Mouse (Mus musculus): ENCODE results near the gene Mob3b. TPM values are rescaled to one million over a fixed set of nuclear protein-coding genes. Genes with fewer than 3 reads are reported as not detected.

Gene Mob3b
- polyA plus RNA-seq (2021) = 9.8 TPM

DNA sequence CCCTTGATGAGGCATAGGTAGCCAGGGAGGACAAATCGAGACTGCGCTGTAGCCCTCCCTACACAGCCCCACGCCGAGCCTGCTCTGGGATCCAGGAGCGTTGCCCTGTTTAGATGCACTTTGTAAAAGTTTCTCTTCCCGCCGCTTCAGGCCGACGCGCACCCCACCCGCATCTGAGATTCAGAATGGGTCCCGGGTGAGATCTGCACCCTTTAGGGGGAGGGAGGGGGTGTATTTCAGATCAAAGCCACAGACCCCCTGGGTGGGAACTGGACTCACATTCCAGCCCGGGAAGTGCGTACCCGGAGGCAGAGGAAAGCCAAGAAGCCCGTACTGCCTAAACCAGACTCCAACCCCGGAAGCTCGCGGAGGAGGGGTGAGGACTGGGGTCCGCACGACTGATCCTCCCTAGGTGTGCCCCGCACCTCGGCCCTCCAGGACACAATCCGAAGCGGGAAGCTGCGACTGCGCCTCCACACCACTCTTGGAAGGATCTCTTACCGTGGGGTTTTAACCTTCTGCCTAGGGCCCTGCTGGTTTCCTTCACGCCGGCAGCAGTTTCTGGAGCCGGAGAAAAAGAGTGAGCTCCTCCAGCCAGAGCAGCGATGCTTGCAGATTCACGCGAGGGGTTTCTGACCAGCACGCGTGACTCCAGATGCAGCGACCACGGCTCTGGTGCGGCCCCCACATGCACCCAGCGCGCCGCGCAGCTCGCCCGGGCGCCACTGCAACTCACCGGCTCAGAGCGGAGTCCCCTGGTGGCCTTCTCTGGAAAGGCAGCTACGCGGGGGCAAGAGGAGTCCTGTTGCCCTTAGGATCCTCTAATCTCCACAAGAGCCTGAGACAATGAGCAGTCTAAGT, at the start of gene Mob3b:
Mob3b (minus strand) TSS at position 734 of the 861 bp plus-strand sequence.
- in situ Hi-C loops (cut with MboI; ENCODE audit: low pct_unique_long_range_greater_than_20kb) = loop anchor here (5.0 to 10.0 kb wide), 2 partner anchors 55 to 172 kb away; no protein-coding TSS in a partner anchor
- peak; percentile 99 for TF ChIP-seq CTCF (IDR thresholded peaks at IDR 0.05)
- ChIA-PET POLR2A (interaction anchor here (0.6 to 1.3 kb wide), 3 partner anchors 12 to 144 kb away, joined by 3 read pairs; no protein-coding TSS in a partner anchor), CTCF (interaction anchor here (0.8 to 2.1 kb wide), 12 partner anchors 9 to 197 kb away, joined by 3 to 6 read pairs (median 4); no protein-coding TSS in a partner anchor)
- H3K27me3 ChIP-seq = no peaks in the 10 kb centered on the region
- DNase-seq (ENCODE audit: low read depth, low spot score) (no peak), ATAC-seq (peak; percentile 98)

DNA sequence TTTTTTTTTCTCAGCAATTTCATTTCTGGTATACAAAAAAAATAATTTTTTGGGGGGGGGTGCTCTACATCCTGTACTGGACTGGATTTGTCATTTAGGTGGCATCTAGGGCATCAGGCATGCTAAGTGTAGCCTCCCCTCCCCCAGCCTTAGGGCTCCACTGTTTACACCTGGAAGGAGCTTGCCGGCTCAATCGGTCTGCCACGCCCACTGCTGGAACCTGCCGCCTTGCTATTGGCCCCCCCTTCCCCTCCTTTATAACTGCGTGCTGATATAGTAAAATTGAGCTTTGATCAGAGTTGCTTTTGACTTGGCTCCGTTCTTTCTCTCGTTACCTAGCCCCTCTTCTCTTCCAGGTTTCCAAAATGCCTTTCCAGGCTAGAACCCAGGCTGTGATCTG, 47.4 kb upstream of the Mob3b start:
- TF ChIP-seq CTCF (IDR thresholded peaks at IDR 0.05) = no peak
- DNase-seq (ENCODE audit: low read depth, low spot score) (no peak), ATAC-seq (no peak)
- H3K27me3 ChIP-seq = no peaks in the 10 kb centered on the region
- ChIA-PET POLR2A (no interaction called here), CTCF (no interaction called here)
- in situ Hi-C loops (cut with MboI; ENCODE audit: low pct_unique_long_range_greater_than_20kb) = no loop called here

GRCm38 (mm10) chr4:35203724-35204123, 46.4 kb upstream of the Mob3b start:
- in situ Hi-C loops (cut with MboI; ENCODE audit: low pct_unique_long_range_greater_than_20kb) = no loop called here
- no peaks in the 10 kb centered on the region for H3K27me3 ChIP-seq
- POLR2A ChIA-PET = no interaction called here
- TF ChIP-seq CTCF (IDR thresholded peaks at IDR 0.05) = no peak
- CTCF ChIA-PET = no interaction called here
- DNase-seq (ENCODE audit: low read depth, low spot score) = no peak
- ATAC-seq = no peak

DNA sequence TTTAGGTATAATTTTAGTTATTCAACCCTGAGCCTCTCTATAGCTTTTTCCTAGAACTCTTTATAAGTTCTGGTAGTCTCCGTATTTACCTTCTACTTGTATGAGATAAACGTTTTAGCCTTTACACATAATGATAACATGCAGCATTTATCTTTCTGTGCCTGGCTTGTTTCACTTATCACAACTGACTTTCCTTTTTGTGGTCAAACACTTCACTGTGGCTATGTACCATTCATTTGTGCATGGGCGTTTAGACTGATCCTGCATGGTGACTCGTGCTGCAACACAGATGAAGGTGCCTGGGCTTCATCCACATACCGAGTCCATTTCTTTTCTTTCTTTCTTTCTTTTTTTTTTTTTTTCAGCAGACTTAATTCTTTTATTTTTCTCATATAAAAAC, 44.4 kb upstream of the Mob3b start:
- ChIA-PET POLR2A (no interaction called here), CTCF (no interaction called here)
- no peaks in the 10 kb centered on the region for H3K27me3 ChIP-seq
- ATAC-seq (no peak), DNase-seq (ENCODE audit: low read depth, low spot score) (no peak)
- in situ Hi-C loops (cut with MboI; ENCODE audit: low pct_unique_long_range_greater_than_20kb) = no loop called here
- TF ChIP-seq CTCF (IDR thresholded peaks at IDR 0.05) = no peak

GRCm38 (mm10) chr4:35192725-35193124, 35.4 kb upstream of the Mob3b start:
- H3K27me3 ChIP-seq = no peaks in the 10 kb centered on the region
- peak; percentile 43 for TF ChIP-seq CTCF (IDR thresholded peaks at IDR 0.05)
- ChIA-PET CTCF (no interaction called here), POLR2A (no interaction called here)
- no peak for ATAC-seq
- no peak for DNase-seq (ENCODE audit: low read depth, low spot score)
- in situ Hi-C loops (cut with MboI; ENCODE audit: low pct_unique_long_range_greater_than_20kb) = loop anchor here (5.0 kb wide), 1 partner anchor 235 kb away; no protein-coding TSS in a partner anchor

DNA sequence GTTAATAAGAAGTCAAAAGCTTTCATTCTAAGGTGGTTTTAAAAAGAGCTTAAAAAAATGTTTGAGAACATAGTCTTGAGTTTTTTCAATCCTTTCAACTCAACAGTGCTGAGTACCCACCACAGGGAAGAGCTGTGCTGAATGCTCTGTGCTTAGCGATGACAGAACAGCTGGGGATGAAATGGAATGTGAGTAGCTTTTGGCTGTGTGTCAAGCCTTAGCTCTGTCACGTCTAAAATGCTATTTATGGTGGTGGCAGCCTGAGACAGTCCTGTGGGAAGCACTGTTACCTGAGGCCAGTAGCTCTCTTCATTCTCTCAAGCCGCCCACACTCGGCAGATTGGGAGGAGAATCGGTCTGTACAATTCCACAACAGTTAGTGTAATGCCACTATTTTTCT, 32.5 kb upstream of the Mob3b start:
- no peak for ATAC-seq
- ChIA-PET POLR2A (no interaction called here), CTCF (interaction anchor here (1.1 to 1.6 kb wide), 3 partner anchors 28 to 229 kb away, joined by 3 to 8 read pairs (median 6); no protein-coding TSS in a partner anchor)
- no peak for TF ChIP-seq CTCF (IDR thresholded peaks at IDR 0.05)
- no peaks in the 10 kb centered on the region for H3K27me3 ChIP-seq
- DNase-seq (ENCODE audit: low read depth, low spot score) = no peak
- in situ Hi-C loops (cut with MboI; ENCODE audit: low pct_unique_long_range_greater_than_20kb) = loop anchor here (5.0 kb wide), 1 partner anchor 232 kb away; no protein-coding TSS in a partner anchor

DNA sequence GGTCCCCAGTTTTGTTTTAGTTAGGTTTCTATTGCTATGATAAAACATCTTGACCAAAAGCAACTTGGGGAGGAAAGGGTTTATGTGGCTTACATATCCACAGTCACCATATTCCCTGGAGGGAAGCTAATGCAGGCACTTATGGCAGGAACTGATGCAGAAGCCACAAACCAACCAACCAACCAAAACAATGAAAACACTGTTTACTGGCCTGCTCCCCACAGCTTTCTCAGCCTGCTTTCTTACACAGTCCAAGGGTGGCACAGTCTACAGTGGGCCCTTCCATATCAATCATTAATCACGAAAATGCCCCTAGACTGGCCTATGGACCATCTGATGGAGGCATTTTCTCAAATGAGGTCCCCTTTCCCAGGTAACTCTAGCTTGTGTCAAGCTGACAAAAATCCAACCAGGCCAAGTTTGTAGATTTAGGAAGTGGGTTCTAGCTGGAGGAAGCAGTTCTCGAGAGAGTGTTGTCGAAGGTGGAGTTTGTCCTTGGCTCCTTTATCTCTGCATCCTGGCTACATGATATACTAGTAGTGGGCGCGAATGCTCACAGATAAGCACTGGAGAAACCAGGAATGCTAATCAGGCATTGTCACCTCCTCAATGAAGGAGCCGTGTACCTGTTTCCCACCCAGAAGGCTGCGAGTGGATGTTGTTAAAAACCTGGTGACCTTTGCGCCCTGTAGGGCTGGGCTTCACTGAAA, 30.5 kb upstream of the Mob3b start:
- TF ChIP-seq CTCF (IDR thresholded peaks at IDR 0.05) = no peak
- in situ Hi-C loops (cut with MboI; ENCODE audit: low pct_unique_long_range_greater_than_20kb) = no loop called here
- ChIA-PET POLR2A (interaction anchor here (0.5 to 1.3 kb wide), 6 partner anchors 9 to 228 kb away, joined by 3 to 5 read pairs (median 3); no protein-coding TSS in a partner anchor), CTCF (interaction anchor here (0.7 to 1.7 kb wide), 10 partner anchors 10 to 230 kb away, joined by 3 to 6 read pairs (median 3); partner anchors contain the start of gene Mob3b)
- ATAC-seq (peak; percentile 76), DNase-seq (ENCODE audit: low read depth, low spot score) (peak; percentile 51)
- H3K27me3 ChIP-seq = no peaks in the 10 kb centered on the region

- no peak for TF ChIP-seq CTCF (IDR thresholded peaks at IDR 0.05)
- in situ Hi-C loops (cut with MboI; ENCODE audit: low pct_unique_long_range_greater_than_20kb) = no loop called here
- no peak for DNase-seq (ENCODE audit: low read depth, low spot score)
- no peak for ATAC-seq
- H3K27me3 ChIP-seq = no peaks in the 10 kb centered on the region
- CTCF ChIA-PET = no interaction called here
- POLR2A ChIA-PET = interaction anchor here (0.6 to 1.1 kb wide), 3 partner anchors 9 to 13 kb away, joined by 3 read pairs; no protein-coding TSS in a partner anchor
Measured at GRCm38 (mm10) chr4:35177926-35178645, 20.8 kb upstream of the Mob3b start.

- no peak for ATAC-seq
- POLR2A ChIA-PET = interaction anchor here (0.6 kb wide), 1 partner anchor 113 kb away, joined by 3 read pairs; no protein-coding TSS in a partner anchor
- TF ChIP-seq CTCF (IDR thresholded peaks at IDR 0.05) = no peak
- DNase-seq (ENCODE audit: low read depth, low spot score) = no peak
- in situ Hi-C loops (cut with MboI; ENCODE audit: low pct_unique_long_range_greater_than_20kb) = no loop called here
- CTCF ChIA-PET = no interaction called here
- no peaks in the 10 kb centered on the region for H3K27me3 ChIP-seq
Measured at GRCm38 (mm10) chr4:35175566-35175965, 18.3 kb upstream of the Mob3b start.

- POLR2A ChIA-PET = interaction anchor here (1.1 kb wide), 1 partner anchor 14 kb away, joined by 3 read pairs; no protein-coding TSS in a partner anchor
- TF ChIP-seq CTCF (IDR thresholded peaks at IDR 0.05) = no peak
- H3K27me3 ChIP-seq = no peaks in the 10 kb centered on the region
- in situ Hi-C loops (cut with MboI; ENCODE audit: low pct_unique_long_range_greater_than_20kb) = no loop called here
- CTCF ChIA-PET = interaction anchor here (1.2 to 1.4 kb wide), 2 partner anchors 15 to 16 kb away, joined by 3 to 6 read pairs; partner anchors contain the start of gene Mob3b
- ATAC-seq (peak; percentile 81), DNase-seq (ENCODE audit: low read depth, low spot score) (peak; percentile 85)
Measured at GRCm38 (mm10) chr4:35173551-35173950, 16.3 kb upstream of the Mob3b start.
